Mouse (Mus musculus): ENCODE data around the gene Ift57.

The Ift57 gene

DNA sequence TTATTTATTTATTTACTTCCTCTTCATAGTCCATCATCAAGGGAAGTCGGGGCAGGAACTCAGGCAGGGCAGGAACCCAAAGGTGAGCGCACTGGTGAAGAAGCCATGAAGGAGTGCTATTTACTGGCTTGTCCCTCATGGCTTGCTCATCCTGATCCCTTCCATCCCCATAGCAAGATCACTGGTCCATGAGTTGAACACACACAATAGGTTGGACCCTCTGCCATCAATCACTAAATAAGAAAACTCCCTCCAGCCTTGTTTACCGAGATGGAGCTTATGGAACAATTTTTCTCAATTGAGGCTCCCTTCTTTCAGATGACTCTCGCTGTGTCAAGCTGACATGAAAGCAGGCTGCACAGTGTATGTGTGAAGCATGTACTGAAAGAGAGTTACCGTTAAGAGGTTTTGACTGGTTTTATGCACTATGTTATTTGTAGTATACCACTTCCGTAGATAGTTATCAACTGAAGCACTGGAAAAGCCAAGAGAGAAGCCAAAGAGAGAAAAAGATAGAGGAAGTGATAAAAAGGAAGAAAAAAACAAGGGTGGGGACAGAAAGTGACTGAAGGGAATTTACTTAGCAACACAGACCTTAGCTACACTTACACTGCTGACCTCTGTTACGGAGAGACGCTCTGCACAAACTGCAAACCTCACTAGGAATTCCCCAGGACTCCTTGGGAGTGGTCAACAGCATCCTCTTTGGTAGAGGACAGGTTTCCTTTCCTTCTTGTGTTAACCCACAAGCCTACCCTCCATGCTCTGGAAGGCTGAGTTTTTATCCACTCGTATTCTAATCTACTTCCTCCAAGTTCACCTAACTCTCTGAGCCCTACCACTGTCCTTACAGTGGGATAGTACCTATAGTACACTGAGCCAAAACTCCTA is 91.8 kb downstream of the Ift57 start:
- DNase-seq (ENCODE audit: extremely low read depth, low read depth, low spot score): no peak

DNA sequence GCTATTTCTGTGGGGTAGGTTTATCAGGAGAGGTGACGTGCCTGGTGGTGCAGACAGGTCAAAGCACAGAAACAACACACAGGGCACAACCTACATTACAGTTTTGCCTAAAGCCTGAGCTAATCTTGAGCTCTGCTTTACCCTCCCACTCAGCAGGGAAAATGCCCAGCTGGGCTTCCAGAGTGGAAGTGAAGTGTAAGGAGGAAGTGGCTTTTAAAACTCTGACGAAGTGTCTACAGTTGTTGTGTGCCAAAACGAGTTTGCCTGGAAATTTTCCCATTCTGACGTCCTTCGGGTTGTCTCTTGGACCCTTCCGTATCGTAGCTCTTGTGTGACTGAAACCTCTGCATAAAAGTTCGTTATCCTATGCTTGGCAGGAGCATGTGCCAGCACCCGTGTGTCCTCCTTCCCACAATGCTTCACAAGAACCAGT is 93.4 kb downstream of the Ift57 start:
- no peak for DNase-seq (ENCODE audit: extremely low read depth, low read depth, low spot score)

DNA sequence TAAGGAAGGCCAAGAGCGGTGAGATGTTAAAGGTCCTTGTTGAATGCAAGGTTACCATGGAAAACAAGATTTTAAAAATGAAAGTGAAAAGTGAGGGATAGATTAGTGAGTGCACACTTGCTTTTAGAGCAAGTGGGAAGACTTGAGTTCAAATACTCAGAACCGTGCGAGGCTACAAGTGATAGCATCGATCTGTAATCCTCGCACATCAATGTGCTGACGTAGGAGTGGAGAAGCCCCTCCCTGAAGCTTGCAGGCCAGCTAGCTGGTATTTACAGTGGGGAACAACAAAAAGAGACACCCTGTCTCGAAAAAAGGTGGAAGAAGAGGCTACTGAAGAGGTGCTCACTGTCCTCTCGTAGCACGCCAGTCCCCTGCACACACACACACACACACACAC is 94.6 kb downstream of the Ift57 start:
- DNase-seq (ENCODE audit: extremely low read depth, low read depth, low spot score): no peak

DNA sequence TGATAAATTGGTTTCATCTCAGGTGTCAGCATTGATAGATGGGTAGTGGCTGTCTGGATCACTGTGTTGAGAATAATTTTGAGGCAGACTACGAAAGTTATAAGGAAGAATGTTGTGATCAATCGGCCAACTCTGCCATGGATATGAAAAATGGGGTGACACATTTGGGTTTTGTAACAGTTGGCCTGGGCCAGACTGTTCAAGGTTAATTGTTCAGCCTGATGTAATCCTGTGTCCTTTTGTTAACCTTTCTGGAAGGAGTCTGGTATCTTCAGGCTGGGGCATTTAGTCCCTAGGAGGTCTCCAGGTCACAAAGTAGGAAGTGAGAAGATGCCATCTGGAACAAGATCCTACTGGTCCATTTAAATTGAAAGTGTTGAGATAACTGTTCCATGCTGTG is 97.2 kb downstream of the Ift57 start:
- no peak for DNase-seq (ENCODE audit: extremely low read depth, low read depth, low spot score)

DNA sequence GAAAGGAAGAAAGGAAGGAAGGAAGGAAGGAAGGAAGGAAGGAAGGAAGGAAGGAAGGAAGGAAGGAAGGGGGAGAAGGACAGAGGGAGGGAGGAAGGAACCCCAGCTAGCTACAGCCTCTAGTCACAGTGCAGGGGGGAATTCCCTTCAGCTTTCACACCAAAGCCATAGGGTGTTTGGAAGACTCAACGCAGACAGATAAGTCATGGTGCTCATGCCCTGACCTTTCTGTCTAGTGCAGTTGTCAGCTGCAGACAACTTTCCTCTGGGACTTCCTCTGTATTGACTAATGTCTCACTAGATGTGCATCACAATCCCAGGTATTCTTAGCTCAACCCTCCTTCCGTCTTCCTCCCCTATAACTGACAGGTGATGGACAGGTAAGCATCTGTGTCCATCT is 97.9 kb downstream of the Ift57 start:
- DNase-seq (ENCODE audit: extremely low read depth, low read depth, low spot score): no peak

DNA sequence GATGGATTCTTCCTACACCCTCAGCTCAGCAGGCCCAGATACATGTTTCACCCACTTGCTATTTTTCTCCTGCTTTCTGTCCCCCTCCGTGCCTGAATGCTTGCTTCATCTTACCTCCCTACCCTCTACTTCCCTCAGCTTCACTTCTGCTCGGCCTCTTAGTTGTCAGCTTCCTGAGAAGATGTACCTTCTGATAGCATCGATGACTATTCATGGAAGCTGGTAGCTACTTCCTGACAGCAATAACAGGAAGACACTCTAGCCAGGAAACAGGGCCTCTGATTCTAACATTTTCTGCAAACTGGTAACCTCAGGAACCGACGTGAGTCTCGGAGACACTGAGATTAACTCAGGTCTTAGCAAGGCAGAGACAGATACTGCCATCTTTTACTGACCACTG is 99.8 kb downstream of the Ift57 start:
- DNase-seq (ENCODE audit: extremely low read depth, low read depth, low spot score): no peak

DNA sequence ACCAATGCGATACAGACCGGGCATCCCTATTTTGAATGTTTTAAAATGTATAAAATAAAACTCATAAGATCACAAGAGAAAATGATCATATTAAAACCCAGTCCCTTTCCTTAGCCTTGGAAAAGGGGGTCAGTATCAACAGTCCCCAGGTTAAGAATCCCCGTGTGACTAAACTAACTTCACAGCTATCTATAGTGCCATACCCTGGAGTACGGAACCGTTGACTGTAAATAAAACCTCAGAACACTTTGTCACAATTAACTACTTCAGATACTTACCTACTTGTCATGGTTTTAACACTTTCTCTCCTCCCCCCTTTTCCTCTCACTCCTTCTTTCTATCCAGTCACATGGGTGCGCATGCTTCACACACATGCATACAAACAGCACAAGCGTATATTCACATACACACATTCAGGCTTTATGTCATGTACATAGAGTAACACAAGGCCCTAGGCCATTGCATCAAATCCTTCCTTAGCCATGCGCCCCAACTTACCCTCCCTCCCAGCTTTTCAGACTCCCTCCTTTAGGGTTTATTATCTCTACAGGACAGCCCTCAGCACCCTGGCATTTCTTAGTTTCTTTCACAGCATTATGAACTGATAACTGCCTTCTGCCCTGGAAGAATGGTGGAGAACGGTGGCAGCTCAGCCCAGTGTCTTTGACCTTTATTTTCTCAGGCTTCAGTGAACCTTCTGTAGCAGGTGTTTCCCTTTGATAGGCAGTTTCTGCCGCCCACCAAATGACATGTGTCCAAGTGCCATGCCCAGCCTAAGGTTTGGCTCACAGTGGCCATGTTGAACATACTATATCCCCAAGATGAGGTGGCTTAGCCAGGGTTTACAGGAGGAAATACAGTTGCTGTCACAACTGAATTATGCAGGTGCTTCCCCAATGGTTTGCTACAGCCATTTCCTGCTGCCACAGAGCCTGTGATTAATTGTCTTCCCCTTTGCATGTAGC is 100.8 kb downstream of the Ift57 start, which contains the start of gene Cd47:
Gene Cd47, plus strand, starts transcription at position 937 of the 965 bp plus-strand sequence.
- no peak for DNase-seq (ENCODE audit: extremely low read depth, low read depth, low spot score)

DNA sequence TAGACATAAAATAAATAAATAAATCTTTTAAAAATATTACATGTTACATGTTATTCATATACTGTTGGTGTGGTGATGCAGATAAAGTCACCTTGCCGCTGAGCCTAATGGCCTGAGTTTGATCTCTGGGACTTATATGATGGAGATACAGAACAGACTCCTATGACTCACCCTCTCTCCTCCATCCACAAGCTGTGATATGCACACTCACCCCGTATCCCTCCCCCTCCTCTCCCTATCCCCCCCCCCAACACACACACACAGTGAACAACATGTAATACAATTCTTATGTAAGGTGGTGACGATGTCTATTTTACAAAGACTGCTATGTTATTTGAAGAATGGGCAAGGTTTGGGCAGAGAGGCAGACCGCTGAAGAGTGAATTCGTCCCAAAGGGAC is 102.0 kb downstream of the Ift57 start:
- no peak for DNase-seq (ENCODE audit: extremely low read depth, low read depth, low spot score)

DNA sequence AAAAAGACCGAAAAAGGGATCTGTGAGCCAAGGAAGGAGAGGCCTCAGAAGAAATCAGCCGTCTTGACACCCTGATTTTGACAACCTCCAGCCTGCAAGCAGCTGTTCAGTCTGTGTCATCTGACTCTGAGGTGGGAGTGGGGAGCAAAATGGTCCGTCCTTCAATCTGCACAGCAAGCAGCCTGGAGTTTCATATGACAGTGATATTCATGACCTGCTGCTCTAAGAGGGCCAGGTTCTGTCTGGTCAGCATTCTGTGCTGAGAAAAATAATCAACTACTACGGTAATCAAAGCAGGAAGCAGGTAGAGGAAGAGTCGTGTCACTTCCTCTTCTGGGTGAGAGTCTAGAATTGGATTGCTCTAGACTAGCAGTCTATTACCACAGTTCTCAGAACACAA is 102.4 kb downstream of the Ift57 start:
- no peak for DNase-seq (ENCODE audit: extremely low read depth, low read depth, low spot score)

DNA sequence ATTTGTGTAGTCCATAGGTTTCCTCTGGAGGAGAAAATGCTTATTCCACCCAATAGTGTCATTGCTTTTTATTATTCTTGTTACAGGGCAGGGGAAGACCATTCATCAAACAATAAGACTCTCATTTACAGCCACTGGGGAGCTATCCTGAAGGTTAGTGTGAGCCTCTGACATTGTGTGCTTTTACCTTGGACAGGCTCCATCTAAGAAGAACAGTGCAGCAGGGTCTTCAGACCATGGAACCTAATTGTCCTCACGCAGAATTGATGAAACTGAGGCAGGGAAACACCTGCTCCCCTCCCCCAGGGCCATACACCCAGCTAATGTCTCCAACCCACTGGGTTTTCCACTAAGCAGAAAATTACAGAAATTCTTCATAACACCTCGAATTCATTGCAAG is 104.0 kb downstream of the Ift57 start:
- DNase-seq (ENCODE audit: extremely low read depth, low read depth, low spot score): no peak

DNA sequence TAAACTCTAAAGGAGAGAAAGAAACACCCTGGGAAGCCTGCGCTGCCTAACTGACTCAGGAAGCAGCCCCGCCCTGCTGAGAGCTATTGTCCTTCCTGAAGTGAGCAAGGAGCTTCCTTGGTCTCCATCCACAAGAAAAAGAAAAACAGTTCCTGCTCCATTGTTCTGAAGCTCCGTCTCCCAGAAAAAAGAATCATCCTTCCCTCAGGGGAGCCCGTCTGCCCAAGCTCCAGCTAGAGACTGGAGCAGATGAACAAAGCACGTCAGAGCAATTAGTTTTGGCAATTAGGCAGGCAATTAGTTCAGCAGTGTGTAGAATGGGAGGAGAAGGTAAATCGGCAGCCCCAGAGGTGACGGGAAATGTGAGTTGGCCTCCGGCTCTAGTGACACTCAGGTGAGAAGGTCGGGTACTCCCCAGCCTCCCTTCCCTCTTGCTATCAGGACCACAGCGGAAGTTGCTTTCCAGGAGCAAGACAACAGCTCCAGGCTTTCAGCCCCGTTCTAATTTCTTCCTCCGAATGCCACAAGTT is 105.0 kb downstream of the Ift57 start:
- no peak for DNase-seq (ENCODE audit: extremely low read depth, low read depth, low spot score)

DNA sequence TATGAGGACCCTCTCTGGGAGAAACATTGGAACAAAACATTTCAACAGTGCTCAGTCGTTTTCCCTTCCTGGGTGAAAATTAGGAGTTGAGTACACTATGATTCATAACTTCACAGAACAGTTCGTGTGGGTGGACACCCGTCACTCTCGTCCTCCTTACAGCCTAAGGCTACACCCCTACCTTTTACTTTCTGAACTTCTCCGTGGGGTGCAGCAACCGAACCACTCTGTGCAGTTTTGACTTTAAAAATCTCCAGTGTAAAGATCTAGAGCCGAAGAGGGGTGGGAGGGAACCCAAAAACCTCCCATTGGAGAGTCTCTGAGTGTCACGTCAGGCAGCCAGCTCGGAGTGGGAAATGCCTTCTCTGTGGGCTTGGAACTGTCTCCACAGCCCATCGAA is 107.9 kb downstream of the Ift57 start:
- DNase-seq (ENCODE audit: extremely low read depth, low read depth, low spot score): no peak

DNA sequence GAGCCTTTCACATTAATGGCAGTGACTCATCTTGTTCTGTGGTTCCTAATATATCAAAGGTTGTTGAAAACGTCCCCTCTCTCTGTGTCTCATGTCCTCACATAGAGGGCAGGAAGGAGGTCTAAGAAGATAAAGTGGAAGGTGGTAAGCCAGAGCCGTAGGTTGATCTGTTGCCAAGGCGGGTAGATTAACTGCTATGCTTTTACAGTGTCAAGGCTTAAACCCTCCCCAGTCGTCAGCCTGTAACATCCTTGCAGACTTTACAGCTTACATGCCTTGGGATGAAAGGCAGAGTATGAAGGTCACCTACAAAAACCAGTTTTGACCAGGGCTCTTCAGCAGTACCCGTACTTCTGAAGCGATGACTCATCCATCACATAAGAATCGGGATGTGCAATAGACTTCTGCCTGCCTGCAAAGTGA is 108.4 kb downstream of the Ift57 start:
- DNase-seq (ENCODE audit: extremely low read depth, low read depth, low spot score): no peak

DNA sequence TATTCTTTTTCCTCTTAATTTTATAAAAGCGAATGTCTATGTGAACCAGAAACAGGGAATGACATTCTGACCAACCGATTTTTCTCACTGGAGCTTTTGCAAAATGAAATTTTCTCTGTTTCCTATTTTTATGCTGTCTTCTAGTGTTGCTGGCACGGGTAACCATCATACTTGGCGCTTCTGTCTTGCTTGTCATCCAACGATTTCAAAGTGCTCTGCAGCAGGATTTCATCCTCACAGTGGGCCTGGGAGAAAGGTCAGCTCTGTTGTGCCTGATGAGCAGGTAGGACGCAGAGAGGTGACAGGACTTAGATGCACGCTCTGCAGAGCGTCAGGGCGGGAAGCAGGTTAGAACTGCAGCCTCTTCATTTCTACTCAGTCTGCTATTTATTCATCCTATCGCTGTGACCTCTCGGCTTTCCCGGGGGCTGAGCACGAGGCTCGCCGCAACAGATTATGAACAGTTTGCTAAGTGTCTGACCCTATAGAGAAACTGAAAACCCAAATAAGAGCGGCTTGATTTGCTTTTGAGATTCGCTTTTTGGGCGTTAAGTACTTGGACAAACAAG is 108.9 kb downstream of the Ift57 start:
- DNase-seq (ENCODE audit: extremely low read depth, low read depth, low spot score): no peak

DNA sequence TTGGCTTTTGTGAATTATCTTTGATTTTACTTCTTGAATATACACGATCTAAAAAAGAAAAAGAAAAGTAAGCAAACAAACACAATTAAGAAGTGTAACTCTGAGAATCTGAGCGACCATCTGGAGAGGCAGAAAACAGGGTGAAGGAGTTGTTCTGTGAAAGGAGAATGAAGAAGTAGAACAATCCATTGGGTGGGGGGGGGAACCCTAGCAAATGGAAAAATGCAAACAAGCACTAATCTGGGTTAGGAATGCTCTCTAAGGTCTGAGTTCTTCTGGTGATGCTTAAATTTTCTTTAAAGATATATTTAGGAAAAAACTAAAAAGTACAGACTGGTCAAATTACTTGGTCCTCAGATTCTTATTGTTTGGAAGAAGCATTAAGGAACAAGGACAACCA is 112.9 kb downstream of the Ift57 start:
- DNase-seq (ENCODE audit: extremely low read depth, low read depth, low spot score): no peak

DNA sequence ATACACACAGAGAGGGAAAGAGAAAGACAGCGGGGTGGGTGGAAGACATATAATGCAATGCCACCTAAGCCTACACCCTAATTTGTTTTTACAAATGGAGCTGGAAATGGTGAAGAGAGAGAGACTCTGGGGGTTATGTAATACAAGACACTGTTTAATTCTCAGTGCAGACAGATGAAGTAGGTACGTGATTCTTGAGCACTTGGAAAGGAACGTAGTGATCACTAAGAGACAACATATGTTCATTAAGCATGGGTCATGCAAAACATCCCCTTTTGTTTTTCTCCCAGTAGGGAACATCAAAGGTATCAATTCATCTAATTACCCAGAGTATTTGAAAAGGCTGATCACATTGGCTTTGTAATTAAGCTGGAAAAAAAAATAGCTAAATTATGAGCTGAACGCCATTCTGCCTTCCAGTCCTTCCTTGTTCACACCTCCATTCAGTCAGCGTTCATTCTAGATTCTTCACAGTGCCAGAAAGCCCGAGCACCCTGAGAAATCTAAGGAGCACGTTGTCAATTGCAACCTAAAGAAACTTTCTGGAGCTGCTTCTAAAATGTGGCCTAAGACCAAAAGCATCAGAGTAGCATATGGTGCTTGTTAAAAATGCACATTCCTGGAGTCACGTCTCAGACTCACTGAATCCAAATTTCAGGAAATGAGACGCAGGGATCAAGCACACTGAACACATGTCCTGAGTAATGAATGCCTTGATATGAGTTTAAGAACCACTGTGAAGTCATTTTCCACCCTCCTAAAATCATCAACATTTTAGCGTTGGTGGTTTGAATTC is 114.0 kb downstream of the Ift57 start:
- no peak for DNase-seq (ENCODE audit: extremely low read depth, low read depth, low spot score)

DNA sequence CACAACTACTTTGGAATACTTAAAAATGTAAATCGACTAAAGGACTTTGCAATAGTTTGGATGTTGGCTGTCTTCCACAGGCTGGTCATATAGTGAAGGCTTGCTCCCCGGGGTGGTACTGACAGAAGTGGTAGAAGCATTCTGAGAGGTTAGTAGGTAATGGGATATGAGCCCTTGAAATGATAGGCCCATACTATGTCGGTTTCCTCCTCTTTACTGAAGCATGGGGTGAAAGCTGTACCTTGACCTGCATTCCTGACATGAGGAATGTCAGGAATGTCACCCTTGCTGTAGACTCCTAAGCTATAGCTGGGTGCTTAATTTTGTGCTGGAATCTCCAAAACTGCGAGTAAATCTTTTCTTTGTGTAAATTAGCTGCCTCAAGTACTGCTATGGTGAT is 115.4 kb downstream of the Ift57 start:
- no peak for DNase-seq (ENCODE audit: extremely low read depth, low read depth, low spot score)

Data from fat pad, adult 2 months (tissue).